Mouse (Mus musculus): Measurements from ENCODE around the gene Abcc4.

The Abcc4 gene

GRCm38 (mm10) chr14:118437156-118437931, 268.7 kb downstream of the Abcc4 start:
- no peak for DNase-seq (ENCODE audit: extremely low spot score, low read depth, low spot score)

GRCm38 (mm10) chr14:118436791-118437155, 269.2 kb downstream of the Abcc4 start:
- DNase-seq (ENCODE audit: extremely low spot score, low read depth, low spot score), result no peak

- DNase-seq (ENCODE audit: extremely low spot score, low read depth, low spot score), result no peak
Measured at GRCm38 (mm10) chr14:118435676-118436330, 270.2 kb downstream of the Abcc4 start.

GRCm38 (mm10) chr14:118434842-118435241, 271.2 kb downstream of the Abcc4 start:
- no peak for DNase-seq (ENCODE audit: extremely low spot score, low read depth, low spot score)

GRCm38 (mm10) chr14:118433848-118434247, 272.2 kb downstream of the Abcc4 start:
- no peak for DNase-seq (ENCODE audit: extremely low spot score, low read depth, low spot score)
